Mouse (Mus musculus): ENCODE data around the gene Aip. TPM values are rescaled to one million over a fixed set of nuclear protein-coding genes. Genes with fewer than 3 reads are reported as not detected.

Aip gene
- polyA plus RNA-seq, 1 experiment from 2014 or later = 81.9 TPM

- ATAC-seq (ENCODE audit: low read depth) = no peak
- Histone ChIP-seq H3K9ac (ENCODE audit: low read depth, low read length) (no peak overlapping the region; the same call in 1 of the 2 replicates), H3K27me3 (replicated peaks; ENCODE audit: control insufficient read depth, insufficient read depth, low read length) (no peaks in the 10 kb centered on the region), H3K27ac (replicated peaks; ENCODE audit: low read depth, low read length) (no peak overlapping the region), H3K4me3 (ENCODE audit: low read depth, low read length) (no peak overlapping the region), H3K36me3 (ENCODE audit: control insufficient read depth, insufficient read depth, low read length) (no peaks in the 10 kb centered on the region), H3K4me1 (ENCODE audit: control insufficient read depth, insufficient read depth, low read length) (no peaks in the 10 kb centered on the region), H3K4me2 (ENCODE audit: low read depth, low read length) (no peak overlapping the region), H3K9me3 (ENCODE audit: control insufficient read depth, low read length) (no peaks in the 10 kb centered on the region)
- DNase-seq (ENCODE audit: low spot score) = no peak
- 76% methylated on average over 10 of the region's 11 CpGs for WGBS
Observed at GRCm38 (mm10) chr19:4082219-4082965, 43.3 kb downstream of the Aip start.

GRCm38 (mm10) chr19:4081394-4081793 is 44.3 kb downstream of the Aip start, which contains the start of gene Cabp2:
Gene Cabp2, plus strand, starts transcription at chr19:4081578.
- Histone ChIP-seq H3K9ac (ENCODE audit: low read depth, low read length) (no peak within 1 kb of the TSS), H3K4me2 (ENCODE audit: low read depth, low read length) (no peak within 1 kb of the TSS), H3K9me3 (ENCODE audit: control insufficient read depth, low read length) (no peaks in the 10 kb centered on the region), H3K4me3 (ENCODE audit: low read depth, low read length) (no peak within 1 kb of the TSS), H3K4me1 (ENCODE audit: control insufficient read depth, insufficient read depth, low read length) (no peaks in the 10 kb centered on the region), H3K36me3 (ENCODE audit: control insufficient read depth, insufficient read depth, low read length) (no peaks in the 10 kb centered on the region), H3K27ac (replicated peaks; ENCODE audit: low read depth, low read length) (no peak within 1 kb of the TSS), H3K27me3 (replicated peaks; ENCODE audit: control insufficient read depth, insufficient read depth, low read length) (no peaks in the 10 kb centered on the region)
- DNase-seq (ENCODE audit: low spot score) (no peak), ATAC-seq (ENCODE audit: low read depth) (no peak)
- WGBS = 71% methylated on average over 3 of the region's 3 CpGs

GRCm38 (mm10) chr19:4080511-4081009 is 45.1 kb downstream of the Aip start:
- Histone ChIP-seq H3K9me3 (ENCODE audit: control insufficient read depth, low read length) (no peaks in the 10 kb centered on the region), H3K36me3 (ENCODE audit: control insufficient read depth, insufficient read depth, low read length) (no peaks in the 10 kb centered on the region), H3K4me3 (ENCODE audit: low read depth, low read length) (no peak overlapping the region), H3K9ac (ENCODE audit: low read depth, low read length) (no peak overlapping the region), H3K27ac (replicated peaks; ENCODE audit: low read depth, low read length) (no peak overlapping the region), H3K4me1 (ENCODE audit: control insufficient read depth, insufficient read depth, low read length) (no peaks in the 10 kb centered on the region), H3K4me2 (ENCODE audit: low read depth, low read length) (no peak overlapping the region), H3K27me3 (replicated peaks; ENCODE audit: control insufficient read depth, insufficient read depth, low read length) (no peaks in the 10 kb centered on the region)
- DNase-seq (ENCODE audit: low spot score) = no peak
- ATAC-seq (ENCODE audit: low read depth) = no peak
- WGBS = 57% methylated on average over 8 of the region's 8 CpGs

DNA sequence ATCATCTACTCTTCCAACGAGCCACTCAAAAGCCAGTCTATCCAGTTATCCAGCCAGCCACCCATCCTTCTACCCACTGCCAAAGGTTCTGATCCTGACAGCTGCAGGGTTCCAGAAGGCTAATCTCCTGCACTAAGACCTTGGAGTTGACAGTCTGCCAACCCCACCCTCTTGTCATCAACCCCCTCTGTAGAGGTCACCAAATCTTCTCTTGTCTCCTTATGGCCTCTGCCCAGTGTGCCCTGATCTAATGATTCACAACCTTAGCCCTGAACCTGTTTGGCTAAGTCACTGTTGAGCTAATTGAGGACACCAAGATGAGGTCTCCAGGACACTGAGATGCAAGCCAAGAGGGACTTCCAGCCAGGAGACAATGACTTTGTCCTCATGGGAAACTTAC is 46.1 kb downstream of the Aip start:
- Histone ChIP-seq H3K36me3 (ENCODE audit: control insufficient read depth, insufficient read depth, low read length) (no peaks in the 10 kb centered on the region), H3K27ac (replicated peaks; ENCODE audit: low read depth, low read length) (no peak overlapping the region), H3K9me3 (ENCODE audit: control insufficient read depth, low read length) (no peaks in the 10 kb centered on the region), H3K4me1 (ENCODE audit: control insufficient read depth, insufficient read depth, low read length) (no peaks in the 10 kb centered on the region), H3K4me2 (ENCODE audit: low read depth, low read length) (no peak overlapping the region), H3K9ac (ENCODE audit: low read depth, low read length) (no peak overlapping the region), H3K4me3 (ENCODE audit: low read depth, low read length) (no peak overlapping the region), H3K27me3 (replicated peaks; ENCODE audit: control insufficient read depth, insufficient read depth, low read length) (no peaks in the 10 kb centered on the region)
- DNase-seq (ENCODE audit: low spot score) (no peak), ATAC-seq (ENCODE audit: low read depth) (no peak)
- WGBS = 76% methylated on average over 1 of the region's 1 CpGs

DNA sequence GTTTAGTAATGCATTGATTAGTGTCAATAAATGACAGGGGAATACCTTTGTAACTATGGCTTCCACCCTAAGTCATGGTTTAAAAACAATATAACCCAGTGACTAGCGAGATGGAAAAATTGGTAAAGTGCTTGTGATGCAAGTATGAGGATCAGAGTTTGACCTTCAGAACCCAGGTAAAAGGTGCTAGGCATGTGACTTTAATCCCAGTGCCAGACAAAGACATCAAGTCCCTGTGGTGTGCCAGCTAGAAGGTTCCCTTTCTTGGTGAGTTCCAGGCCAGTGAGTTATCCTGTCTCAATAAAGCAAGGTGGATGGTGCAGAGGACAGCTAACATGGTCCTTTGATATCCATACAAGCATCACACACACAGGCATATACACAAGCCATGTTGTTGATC is 50.1 kb downstream of the Aip start:
- 82% methylated on average over 1 of the region's 1 CpGs for WGBS
- no peak overlapping the region for H3K4me3 ChIP-seq (ENCODE audit: low read depth, low read length)
- no peaks in the 10 kb centered on the region for H3K9me3 ChIP-seq (ENCODE audit: control insufficient read depth, low read length)
- no peak overlapping the region for H3K27ac ChIP-seq (replicated peaks; ENCODE audit: low read depth, low read length)
- no peak overlapping the region for H3K9ac ChIP-seq (ENCODE audit: low read depth, low read length)
- no peaks in the 10 kb centered on the region for H3K4me1 ChIP-seq (ENCODE audit: control insufficient read depth, insufficient read depth, low read length)
- no peak overlapping the region for H3K4me2 ChIP-seq (ENCODE audit: low read depth, low read length)
- no peaks in the 10 kb centered on the region for H3K27me3 ChIP-seq (replicated peaks; ENCODE audit: control insufficient read depth, insufficient read depth, low read length)
- ATAC-seq (ENCODE audit: low read depth) (no peak), DNase-seq (ENCODE audit: low spot score) (no peak)
- no peaks in the 10 kb centered on the region for H3K36me3 ChIP-seq (ENCODE audit: control insufficient read depth, insufficient read depth, low read length)

DNA sequence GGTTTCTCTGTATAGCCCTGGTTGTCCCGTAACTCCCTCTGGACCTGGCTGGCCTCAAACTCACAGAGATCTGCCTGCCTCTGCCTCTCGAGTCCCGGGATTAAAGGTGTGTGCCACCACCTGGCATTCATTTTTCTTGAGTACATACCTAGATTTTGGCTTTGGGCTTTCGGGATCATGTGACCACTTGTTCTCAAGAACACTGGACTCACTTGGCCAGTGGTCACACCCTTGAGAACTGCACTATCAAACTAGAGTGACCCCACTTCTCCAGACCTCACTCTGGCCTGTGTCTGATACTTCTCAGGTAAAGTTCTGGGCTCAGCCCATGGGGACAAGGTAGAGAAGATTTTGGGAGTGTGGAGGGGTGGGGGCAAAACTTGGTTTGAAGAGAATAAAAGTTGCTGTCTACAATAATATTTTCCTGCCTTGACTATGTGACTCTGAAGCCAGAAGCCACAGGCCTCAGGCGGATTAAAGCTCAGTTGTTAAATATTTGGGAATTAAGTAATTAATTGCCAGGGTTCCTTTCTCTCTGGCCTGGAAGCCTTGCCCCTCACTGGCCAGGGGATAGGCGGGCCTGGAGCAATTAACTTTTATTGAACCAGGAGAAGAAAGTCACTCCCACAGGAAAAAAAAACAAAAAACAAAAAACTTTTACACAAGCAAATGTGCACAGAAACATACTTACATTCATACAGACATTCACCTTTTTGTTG is 52.8 kb downstream of the Aip start:
- Histone ChIP-seq H3K4me3 (ENCODE audit: low read depth, low read length) (no peak overlapping the region), H3K27ac (replicated peaks; ENCODE audit: low read depth, low read length) (no peak overlapping the region), H3K9ac (ENCODE audit: low read depth, low read length) (no peak overlapping the region), H3K27me3 (replicated peaks; ENCODE audit: control insufficient read depth, insufficient read depth, low read length) (no peaks in the 10 kb centered on the region), H3K4me2 (ENCODE audit: low read depth, low read length) (no peak overlapping the region), H3K36me3 (ENCODE audit: control insufficient read depth, insufficient read depth, low read length) (no peaks in the 10 kb centered on the region), H3K4me1 (ENCODE audit: control insufficient read depth, insufficient read depth, low read length) (no peaks in the 10 kb centered on the region), H3K9me3 (ENCODE audit: control insufficient read depth, low read length) (no peaks in the 10 kb centered on the region)
- DNase-seq (ENCODE audit: low spot score) = no peak
- no peak for ATAC-seq (ENCODE audit: low read depth)
- WGBS = 74% methylated on average over 6 of the region's 6 CpGs

DNA sequence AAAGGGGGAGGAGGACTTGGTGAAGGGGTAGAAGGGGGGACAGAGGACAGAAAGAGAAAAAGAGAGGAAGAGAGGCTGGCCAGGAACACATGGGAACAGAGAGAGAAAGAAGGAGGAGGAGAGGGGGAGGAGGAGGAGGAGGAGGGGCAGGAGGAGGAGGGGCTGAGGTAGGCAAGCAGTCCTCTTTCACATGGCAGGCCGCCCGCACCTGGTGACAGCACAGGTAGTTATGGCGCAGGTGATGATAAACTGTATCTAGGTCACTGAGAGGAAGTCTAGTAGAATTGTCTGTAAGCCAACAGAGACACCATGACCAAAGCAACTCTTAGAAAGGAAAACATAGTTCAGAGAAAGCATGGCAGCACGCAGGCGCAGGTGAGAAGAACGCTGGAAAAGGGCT is 54.3 kb downstream of the Aip start:
- Histone ChIP-seq H3K27me3 (replicated peaks; ENCODE audit: control insufficient read depth, insufficient read depth, low read length) (no peaks in the 10 kb centered on the region), H3K4me3 (ENCODE audit: low read depth, low read length) (no peak overlapping the region), H3K27ac (replicated peaks; ENCODE audit: low read depth, low read length) (no peak overlapping the region), H3K4me1 (ENCODE audit: control insufficient read depth, insufficient read depth, low read length) (no peaks in the 10 kb centered on the region), H3K9me3 (ENCODE audit: control insufficient read depth, low read length) (no peaks in the 10 kb centered on the region), H3K36me3 (ENCODE audit: control insufficient read depth, insufficient read depth, low read length) (no peaks in the 10 kb centered on the region), H3K9ac (ENCODE audit: low read depth, low read length) (no peak overlapping the region), H3K4me2 (ENCODE audit: low read depth, low read length) (no peak overlapping the region)
- DNase-seq (ENCODE audit: low spot score) = no peak
- 87% methylated on average over 6 of the region's 6 CpGs for WGBS
- no peak for ATAC-seq (ENCODE audit: low read depth)

- WGBS = 77% methylated on average over 8 of the region's 8 CpGs
- ATAC-seq (ENCODE audit: low read depth) (no peak), DNase-seq (ENCODE audit: low spot score) (no peak)
- no peaks in the 10 kb centered on the region for H3K9me3 ChIP-seq (ENCODE audit: control insufficient read depth, low read length)
- no peaks in the 10 kb centered on the region for H3K36me3 ChIP-seq (ENCODE audit: control insufficient read depth, insufficient read depth, low read length)
- no peak overlapping the region for H3K4me3 ChIP-seq (ENCODE audit: low read depth, low read length)
- H3K4me1 ChIP-seq (ENCODE audit: control insufficient read depth, insufficient read depth, low read length) = no peaks in the 10 kb centered on the region
- no peak overlapping the region for H3K9ac ChIP-seq (ENCODE audit: low read depth, low read length)
- H3K27ac ChIP-seq (replicated peaks; ENCODE audit: low read depth, low read length) = no peak overlapping the region
- H3K27me3 ChIP-seq (replicated peaks; ENCODE audit: control insufficient read depth, insufficient read depth, low read length) = no peaks in the 10 kb centered on the region
- no peak overlapping the region for H3K4me2 ChIP-seq (ENCODE audit: low read depth, low read length)
Observed at GRCm38 (mm10) chr19:4070756-4071155, 54.9 kb downstream of the Aip start.
